Mouse (Mus musculus): ENCODE data around the gene Aldh5a1.

DNA sequence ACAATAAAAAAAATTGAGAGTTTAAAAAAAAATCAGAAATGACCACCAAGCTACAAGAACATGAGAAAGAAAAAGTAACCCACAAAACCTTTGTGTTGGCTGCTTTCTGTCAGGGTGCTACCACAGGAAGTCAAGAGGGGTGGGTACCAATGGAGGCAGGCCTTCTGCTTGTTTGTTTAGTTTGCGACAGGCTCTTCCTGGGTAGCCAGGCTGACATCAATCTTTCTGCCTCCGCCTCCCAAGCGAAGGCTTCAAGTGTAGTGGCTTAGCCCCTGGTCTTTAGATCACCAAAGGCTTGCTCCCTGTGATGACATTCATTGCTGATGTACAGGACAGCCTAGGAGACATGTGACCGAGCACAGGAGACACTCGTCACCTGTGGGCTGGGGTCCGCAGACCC is 16.2 kb downstream of the Aldh5a1 start:
- TF ChIP-seq CTCF (IDR thresholded peaks at IDR 0.05; ENCODE audit: control insufficient read depth, insufficient read depth, insufficient read length), result no peak
- no peak for TF ChIP-seq USF1 (IDR thresholded peaks at IDR 0.05; ENCODE audit: low read depth)
- TF ChIP-seq FOSL1 (IDR thresholded peaks at IDR 0.05; ENCODE audit: insufficient read depth, low read length, poor library complexity, severe bottlenecking), result no peak
- TF ChIP-seq CEBPB (IDR thresholded peaks at IDR 0.05; ENCODE audit: low read depth), result no peak
- no peak for TF ChIP-seq MAX (IDR thresholded peaks at IDR 0.05)
- TF ChIP-seq MYOG (IDR thresholded peaks at IDR 0.05; ENCODE audit: control insufficient read depth, extremely low read depth, insufficient read length), result no peak

Measured in C2C12 (cell line).